In genomic region chr19:44591638-44592037, GRCm38 (mm10) we compare ENCODE assay signal across 21 mouse cellular contexts. TPM values are rescaled to one million over a fixed set of nuclear protein-coding genes. Genes with fewer than 3 reads are reported as not detected.
"Had no signal": no experiment of that assay in that cellular context is flagged by ENCODE, and none has a peak within 500 bp of the region (broad histone marks: within the 10 kb centered on the region; RNA-seq: fewer than 3 reads in every experiment).

No protein-coding gene starts in this region.

- H3K4me1 ChIP-seq: limb, embryonic 15.5 days; liver, embryonic 12.5 days had no signal

- H3K9ac ChIP-seq: limb, embryonic 15.5 days; liver, embryonic 12.5 days; lung, embryonic 14.5 days; neural tube, embryonic 12.5 days had no signal

- H3K4me3 ChIP-seq: limb, embryonic 15.5 days; liver, embryonic 12.5 days; midbrain, embryonic 10.5 days; myocyte; neural tube, embryonic 12.5 days had no signal

- DNase-seq: kidney, postnatal 25 days; layer of hippocampus, postnatal 36 days; lung, embryonic 14.5 days; lung, postnatal 10 days; lung, postnatal 4 days; right cerebral cortex, adult 18-20 months; right cerebral cortex, postnatal 25 days; thymus, postnatal 14 days had no signal

- H3K27ac ChIP-seq: limb, embryonic 15.5 days; liver, embryonic 12.5 days; midbrain, embryonic 10.5 days; neural tube, embryonic 12.5 days; stomach, postnatal 0 days had no signal

- H3K36me3 ChIP-seq: limb, embryonic 15.5 days; liver, embryonic 12.5 days; midbrain, embryonic 10.5 days; neural tube, embryonic 12.5 days had no signal

- H3K4me2 ChIP-seq: limb, embryonic 15.5 days; liver, embryonic 12.5 days; lung, embryonic 14.5 days; neural tube, embryonic 12.5 days had no signal

- ATAC-seq: liver, embryonic 12.5 days had no signal

- H3K9me3 ChIP-seq: limb, embryonic 15.5 days; liver, embryonic 12.5 days; midbrain, embryonic 10.5 days; neural tube, embryonic 12.5 days had no signal

RNA-seq across cellular contexts. Expression of gene Gm20538, which starts 39.0 kb away (rescaled TPM):
- total RNA-seq: layer of hippocampus, postnatal 36 days; left cerebral cortex, adult 8-10 months; left cerebral cortex, postnatal 25 days; megakaryocyte, adult 5-6 weeks had no signal
- polyA plus RNA-seq: limb, embryonic 11.5 days; limb, embryonic 15.5 days; liver, embryonic 12.5 days; liver, embryonic 16.5 days; lung, embryonic 14.5 days; midbrain, embryonic 10.5 days; midbrain, embryonic 14.5 days; myocyte; neural tube, embryonic 12.5 days; small intestine, adult 2 months; stomach, postnatal 0 days had no signal
